Mouse (Mus musculus) myocyte (in vitro differentiated cells): ENCODE results near the gene Hopx. TPM values are rescaled to one million over a fixed set of nuclear protein-coding genes. Genes with fewer than 3 reads are reported as not detected.

Experiments used
- H3K27me3 ChIP-seq: one replicate; pipeline ENCODE4 v1.6.1; 2011; ENCODE audit not compliant: control insufficient read depth, insufficient read depth, insufficient read length
- H3K36me3 ChIP-seq: one replicate; pipeline ENCODE4 v1.6.1; 2011; ENCODE audit not compliant: control insufficient read depth, insufficient read depth
- H3K4me2 ChIP-seq: one replicate; pipeline ENCODE4 v1.6.1; 2011; ENCODE audit warnings: low read depth, control low read depth
- H3K4me3 ChIP-seq: one replicate; pipeline ENCODE4 v1.5.1; 2011; ENCODE audit warnings: mild to moderate bottlenecking, control low read depth, moderate library complexity
- H3K79me2 ChIP-seq: one replicate; pipeline ENCODE4 v1.6.1; 2011; ENCODE audit not compliant: control insufficient read depth, insufficient read depth
- H3ac ChIP-seq: one replicate; pipeline ENCODE4 v1.6.1; 2011; ENCODE audit not compliant: control insufficient read depth, insufficient read length
- CEBPB ChIP-seq: IDR thresholded peaks from 2 replicates; pipeline ENCODE4 v1.6.1; 2011; ENCODE audit warnings: mild to moderate bottlenecking, moderate library complexity; ENCODE audit not compliant: poor library complexity, insufficient read depth, severe bottlenecking
- E2F4 ChIP-seq: IDR thresholded peaks from one replicate; pipeline ENCODE4 v1.6.1; 2011; ENCODE audit warnings: mild to moderate bottlenecking, control low read depth, moderate library complexity; ENCODE audit not compliant: insufficient read depth
- MAX ChIP-seq: IDR thresholded peaks from one replicate; pipeline ENCODE4 v1.6.1; 2011; ENCODE audit warnings: low read depth, mild to moderate bottlenecking, control low read depth
- MYOD1 ChIP-seq, 3 experiments: IDR thresholded peaks; one replicate each; pipeline ENCODE4 v1.6.1; 2011; ENCODE audit warnings: control low read depth in 2 of 3, low read depth in 2 of 3, mild to moderate bottlenecking in 2 of 3, moderate library complexity in 1 of 3; ENCODE audit not compliant: insufficient read length in 2 of 3, control insufficient read depth in 1 of 3
- MYOG ChIP-seq, 3 experiments: IDR thresholded peaks; one replicate each; pipeline ENCODE4 v1.6.1; 2011; ENCODE audit warnings: control low read depth in 2 of 3, low read depth in 2 of 3, mild to moderate bottlenecking in 2 of 3; ENCODE audit not compliant: insufficient read length in 2 of 3, control insufficient read depth in 1 of 3, insufficient read depth in 1 of 3
- POLR2A ChIP-seq: IDR thresholded peaks from one replicate; pipeline ENCODE4 v1.6.1; 2011; ENCODE audit warnings: low read depth, mild to moderate bottlenecking, control low read depth, moderate library complexity; ENCODE audit not compliant: insufficient read length
- POLR2AphosphoS2 ChIP-seq: IDR thresholded peaks from one replicate; pipeline ENCODE4 v1.6.1; 2011; ENCODE audit warnings: low read depth, control low read depth; ENCODE audit not compliant: insufficient read length
- REST ChIP-seq: IDR thresholded peaks from one replicate; pipeline ENCODE4 v1.6.1; 2011; ENCODE audit warnings: mild to moderate bottlenecking, control low read depth, moderate library complexity; ENCODE audit not compliant: insufficient read depth, insufficient read length
- SRF ChIP-seq: IDR thresholded peaks from one replicate; pipeline ENCODE4 v1.6.1; 2011; ENCODE audit warnings: low read depth; ENCODE audit not compliant: control insufficient read depth, insufficient read length
- TCF12 ChIP-seq: IDR thresholded peaks from one replicate; pipeline ENCODE4 v1.6.1; 2011; ENCODE audit warnings: mild to moderate bottlenecking, control low read depth; ENCODE audit not compliant: poor library complexity, insufficient read depth, severe bottlenecking
- TCF3 ChIP-seq: IDR thresholded peaks from one replicate; pipeline ENCODE4 v1.6.1; 2011; ENCODE audit warnings: low read depth, control low read depth; ENCODE audit not compliant: insufficient read length
- USF1 ChIP-seq: IDR thresholded peaks from one replicate; pipeline ENCODE4 v1.6.1; 2011; ENCODE audit warnings: low read depth, mild to moderate bottlenecking, control low read depth, moderate library complexity
- polyA plus RNA-seq: library from polyadenylated mRNA; unstranded; fragments of >200 nt; fragmentation: generic; extraction: Trizol; gene quantifications from one replicate; pipeline ENCODE4 v1.2.1, GENCODE M21; 2012; ENCODE audit warnings: missing spikeins

Gene Hopx
- 0.68 TPM for polyA plus RNA-seq

DNA sequence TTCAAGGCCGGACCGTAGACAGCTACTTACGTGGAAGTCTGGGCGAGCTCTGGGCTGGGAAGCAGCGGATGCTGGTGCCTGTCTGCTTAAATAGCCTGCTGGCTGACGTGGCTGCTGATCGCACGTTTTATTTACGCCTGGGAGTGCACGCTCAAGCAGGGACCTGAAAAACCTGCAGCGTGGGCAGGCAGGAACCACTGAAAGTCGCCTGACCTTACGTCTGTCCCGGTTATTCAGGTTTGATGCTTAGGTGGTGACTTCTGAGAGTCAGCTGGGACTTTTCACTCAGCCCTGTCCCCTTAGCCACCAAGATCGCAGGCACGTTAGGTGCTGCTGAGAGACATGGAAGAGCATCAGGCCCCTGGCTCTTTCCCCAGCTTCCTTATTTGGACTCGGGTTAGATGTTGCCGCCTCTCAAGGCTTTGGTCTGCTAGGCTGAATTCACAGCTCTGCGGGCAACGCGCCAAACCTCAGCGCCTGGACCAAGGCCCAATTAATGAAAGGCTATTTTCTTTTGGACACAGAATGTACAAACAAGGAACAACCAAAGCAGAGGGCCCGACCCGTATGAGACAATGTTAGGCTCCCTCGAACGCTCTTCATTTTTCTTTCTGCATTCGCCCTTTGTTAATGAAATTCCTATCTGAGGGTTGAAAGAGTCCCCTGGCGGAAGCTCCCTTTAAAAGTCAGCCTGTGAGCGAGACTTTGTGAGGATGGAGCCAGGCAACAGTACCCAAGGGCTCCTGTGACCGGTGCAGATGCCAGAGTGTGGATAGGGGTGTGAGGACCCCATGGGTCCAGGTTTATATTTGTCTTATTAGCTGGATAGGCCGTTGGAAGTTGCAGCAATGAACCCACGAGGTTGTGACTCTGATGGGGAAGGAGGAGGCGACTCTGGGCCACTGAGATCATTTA, at the start of gene Hopx:
Gene Hopx (minus strand): TSS at position 305 of the 915 bp plus-strand sequence.
- H3K27me3 ChIP-seq: no peaks in the 10 kb centered on the region
- H3K4me3 ChIP-seq: no peak within 1 kb of the TSS
- H3ac ChIP-seq: no peak within 1 kb of the TSS
- peak within 1 kb of the TSS; percentile 6 for H3K4me2 ChIP-seq
- no peaks in the 10 kb centered on the region for H3K79me2 ChIP-seq
- TF ChIP-seq MAX (no peak), SRF (peak; percentile 31)
- no peaks in the 10 kb centered on the region for H3K36me3 ChIP-seq

DNA sequence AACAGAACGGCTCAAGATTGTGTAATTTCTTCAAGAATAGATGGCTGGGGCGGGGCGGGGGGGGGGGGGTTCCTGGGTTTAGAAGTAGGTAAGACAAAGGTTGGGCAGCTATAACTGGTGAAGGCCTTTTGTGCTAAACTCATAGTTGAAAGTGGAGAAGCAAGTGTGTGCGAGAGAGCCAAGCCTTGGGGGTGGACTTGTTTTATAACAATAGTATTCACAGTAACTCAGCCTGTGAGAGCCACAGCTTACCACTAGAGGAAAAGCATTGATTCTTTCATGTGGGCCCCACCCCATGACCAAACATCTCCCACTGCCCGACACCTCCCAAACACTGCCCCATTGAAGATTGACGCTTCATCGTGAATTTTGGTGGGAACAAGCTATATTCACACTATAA, 48.7 kb upstream of the Hopx start:
- Histone ChIP-seq H3K4me3 (no peak overlapping the region), H3ac (no peak overlapping the region), H3K27me3 (peaks cover 8% of the 10 kb centered on the region), H3K79me2 (no peaks in the 10 kb centered on the region), H3K36me3 (no peaks in the 10 kb centered on the region), H3K4me2 (no peak overlapping the region)
- no peak for TF ChIP-seq TCF3
- TF ChIP-seq E2F4: no peak
- TF ChIP-seq POLR2A: no peak

DNA sequence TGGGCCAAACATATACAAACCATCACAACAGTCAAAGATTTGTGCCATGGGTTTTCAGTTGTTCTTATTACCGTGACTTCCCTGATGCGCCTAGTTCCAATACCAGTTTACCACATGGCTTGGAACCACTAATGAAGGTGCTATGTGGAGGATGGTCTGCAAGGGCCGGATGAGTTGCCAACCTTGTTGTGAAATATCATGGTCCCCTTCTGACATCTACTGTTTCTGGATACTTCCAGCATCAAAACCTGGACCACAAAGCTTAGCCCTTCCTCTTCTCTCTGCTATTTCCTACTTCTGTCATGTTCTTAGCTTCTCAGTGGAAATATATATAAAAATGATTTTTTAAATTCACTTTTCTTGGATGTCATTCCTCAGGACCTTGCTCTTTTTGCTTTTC, 47.6 kb upstream of the Hopx start:
- Histone ChIP-seq H3K36me3 (no peaks in the 10 kb centered on the region), H3K4me2 (no peak overlapping the region), H3K79me2 (no peaks in the 10 kb centered on the region), H3ac (no peak overlapping the region), H3K27me3 (peaks cover 8% of the 10 kb centered on the region), H3K4me3 (no peak overlapping the region)
- TF ChIP-seq TCF12 (no peak), TCF3 (no peak), SRF (no peak), POLR2AphosphoS2 (no peak), E2F4 (no peak), MYOG (IDR thresholded peaks at IDR 0.05; ENCODE audit: control insufficient read depth in 1 of 3, insufficient read depth in 1 of 3, insufficient read length in 2 of 3, low read depth in 2 of 3) (no peak), MAX (no peak)

DNA sequence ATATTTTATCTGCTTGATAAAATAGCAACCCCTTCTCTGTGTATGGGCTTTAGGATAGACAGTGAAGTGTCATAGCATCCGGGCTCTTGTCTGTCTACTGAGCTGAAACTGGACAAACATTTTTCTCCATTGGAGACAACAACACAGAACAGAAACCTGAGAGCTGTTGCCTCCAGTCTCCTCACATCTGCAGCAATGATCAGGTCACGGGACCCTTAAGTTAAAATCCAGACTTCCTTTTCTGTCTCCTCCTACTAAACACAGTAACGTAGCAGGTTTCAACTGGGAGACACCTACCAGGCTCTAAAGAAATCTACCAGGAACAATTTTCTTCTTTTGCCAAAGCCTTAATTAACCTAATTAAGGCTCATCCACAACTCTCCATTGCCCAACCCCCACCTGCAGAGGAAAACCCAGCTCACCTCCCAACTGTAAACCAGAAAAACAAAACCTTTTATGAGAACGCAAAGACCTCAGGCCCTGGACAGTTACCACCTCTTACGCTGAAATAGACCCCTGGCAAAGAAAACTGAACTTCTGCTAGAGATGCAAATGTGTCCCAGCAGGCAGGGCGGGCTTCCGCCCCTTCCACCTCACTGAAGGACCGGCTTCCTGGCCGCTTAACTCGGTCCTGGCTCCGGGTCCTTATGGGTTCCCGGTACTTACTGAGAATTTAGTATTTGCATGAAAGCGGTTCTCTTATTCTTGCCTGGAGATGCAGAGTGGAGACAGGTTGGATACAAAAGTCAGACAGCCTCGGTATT, 43.0 kb upstream of the Hopx start:
- no peaks in the 10 kb centered on the region for H3K36me3 ChIP-seq
- H3K4me3 ChIP-seq: no peak overlapping the region
- H3K27me3 ChIP-seq: peaks cover 4% of the 10 kb centered on the region
- TF ChIP-seq USF1 (no peak), MYOG (IDR thresholded peaks at IDR 0.05; ENCODE audit: control insufficient read depth in 1 of 3, insufficient read depth in 1 of 3, insufficient read length in 2 of 3, low read depth in 2 of 3) (no peak), REST (no peak), POLR2A (no peak), CEBPB (no peak), E2F4 (no peak), MYOD1 (IDR thresholded peaks at IDR 0.05; ENCODE audit: control insufficient read depth in 1 of 3, insufficient read length in 2 of 3, low read depth in 2 of 3) (no peak), MAX (no peak), SRF (no peak), TCF3 (no peak), TCF12 (no peak), POLR2AphosphoS2 (no peak)
- H3K4me2 ChIP-seq: no peak overlapping the region
- H3ac ChIP-seq: no peak overlapping the region
- H3K79me2 ChIP-seq: no peaks in the 10 kb centered on the region

DNA sequence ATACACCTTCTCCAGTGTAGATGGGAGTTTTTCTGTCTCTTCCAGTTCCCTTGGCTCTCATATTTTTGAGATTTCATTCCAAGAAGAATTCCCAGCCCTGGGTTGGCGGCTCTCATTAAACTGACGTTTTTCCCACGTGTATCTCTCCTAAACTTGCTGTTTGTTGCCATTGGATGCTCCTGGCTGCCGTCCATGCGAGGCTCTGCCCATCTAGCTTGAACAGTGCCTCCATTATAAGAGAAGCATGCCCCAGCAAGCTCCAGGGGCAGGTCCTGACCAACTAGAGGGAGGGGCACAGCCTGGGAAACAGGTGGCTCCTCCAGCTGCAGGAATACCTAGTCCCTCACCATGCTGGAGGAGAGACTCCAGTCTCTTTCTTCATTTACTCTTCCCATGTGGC, 42.0 kb upstream of the Hopx start:
- Histone ChIP-seq H3K79me2 (no peaks in the 10 kb centered on the region), H3K4me2 (no peak overlapping the region), H3K4me3 (no peak overlapping the region), H3K27me3 (peaks cover 4% of the 10 kb centered on the region), H3ac (no peak overlapping the region), H3K36me3 (no peaks in the 10 kb centered on the region)
- TF ChIP-seq CEBPB (no peak), POLR2A (no peak), USF1 (no peak), TCF12 (no peak), MYOD1 (IDR thresholded peaks at IDR 0.05; ENCODE audit: control insufficient read depth in 1 of 3, insufficient read length in 2 of 3, low read depth in 2 of 3) (no peak), TCF3 (no peak), MYOG (IDR thresholded peaks at IDR 0.05; ENCODE audit: control insufficient read depth in 1 of 3, insufficient read depth in 1 of 3, insufficient read length in 2 of 3, low read depth in 2 of 3) (no peak)
